Mouse (Mus musculus): ENCODE results near the gene Slpi.

DNA sequence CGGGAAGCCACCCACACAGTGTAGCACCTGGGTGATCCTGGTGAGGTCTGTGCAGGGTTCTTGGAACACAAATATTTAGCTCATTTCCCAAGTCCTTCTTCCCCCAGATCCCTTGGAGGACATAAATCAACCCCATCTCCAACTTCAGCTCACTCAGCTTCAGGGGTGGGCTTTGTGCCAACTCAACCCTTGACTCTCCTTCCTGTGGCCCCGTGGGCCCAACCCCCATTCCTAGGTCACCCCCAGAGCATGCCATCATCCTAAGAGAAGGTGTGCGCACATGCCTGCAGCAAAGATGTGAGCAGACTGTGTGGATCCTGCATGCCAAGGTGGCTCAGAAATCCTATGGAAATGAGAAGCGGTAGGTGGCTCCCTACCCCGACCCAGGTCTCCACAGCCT is 16.6 kb upstream of the Slpi start:
- TF ChIP-seq CTCF (IDR thresholded peaks at IDR 0.05; ENCODE audit: low read depth, low read length) (no peak), POLR2A (IDR thresholded peaks at IDR 0.05; ENCODE audit: insufficient read depth, low read length) (no peak)
